Mouse (Mus musculus) neural tube, embryonic 12.5 days (tissue): ENCODE results near the gene Acat2. TPM values are rescaled to one million over a fixed set of nuclear protein-coding genes. Genes with fewer than 3 reads are reported as not detected.

ENCODE experiments used
- ATAC-seq: fragments of 200-750 bp; cut with Nextera tagmentation; 2 replicates; pipeline ENCODE4 v1.8.0; 2017; ENCODE audit warnings: low read depth, mild to moderate bottlenecking, moderate TSS enrichment, moderate library complexity; ENCODE audit not compliant: low FRiP score
- H3K27ac ChIP-seq: fragments of 300-500 bp; sonication (generic); 2 replicates; pipeline ENCODE4 v1.5.1; 2016
- H3K27me3 ChIP-seq: fragments of 300-500 bp; sonication (generic); replicated peaks from 2 replicates; pipeline ENCODE4 v1.6.1; 2016; ENCODE audit warnings: mild to moderate bottlenecking
- H3K36me3 ChIP-seq: fragments of 300-500 bp; sonication (generic); 2 replicates; pipeline ENCODE4 v1.6.1; 2016; ENCODE audit warnings: mild to moderate bottlenecking
- H3K4me1 ChIP-seq: fragments of 300-500 bp; sonication (generic); 2 replicates; pipeline ENCODE4 v1.6.1; 2016
- H3K4me2 ChIP-seq: fragments of 300-500 bp; sonication (generic); replicated peaks from 2 replicates; pipeline ENCODE4 v1.6.1; 2016; ENCODE audit warnings: mild to moderate bottlenecking
- H3K4me3 ChIP-seq: fragments of 300-500 bp; sonication (generic); 2 replicates; pipeline ENCODE4 v1.5.1; 2016
- H3K9ac ChIP-seq: fragments of 300-500 bp; sonication (generic); 2 replicates; pipeline ENCODE4 v1.6.1; 2016; ENCODE audit warnings: mild to moderate bottlenecking
- H3K9me3 ChIP-seq: fragments of 300-500 bp; sonication (generic); 2 replicates; pipeline ENCODE4 v1.6.1; 2016; ENCODE audit warnings: mild to moderate bottlenecking
- WGBS: fragments of 180-500 bp; shearing (Covaris S2); methylation state at CpG from one replicate; pipeline ENCODE4 v1.1.7; 2016; 5-methylcytosine and 5-hydroxymethylcytosine counted together
- polyA plus RNA-seq: library from polyadenylated mRNA; unstranded; fragments of >200 nt; fragmentation: Nextera tagmentation; extraction: Ambion mirVana; gene quantifications from 2 replicates; pipeline ENCODE4 v1.2.1, GENCODE M21; 2016

Acat2 gene
- polyA plus RNA-seq, 1 experiment from 2014 or later: 382 TPM

GRCm38 (mm10) chr17:12921073-12921472 is 39.5 kb downstream of the Acat2 start:
- no peaks in the 10 kb centered on the region for H3K9me3 ChIP-seq
- H3K4me3 ChIP-seq: no peak overlapping the region
- no peak overlapping the region for H3K27ac ChIP-seq
- 100% methylated on average over 1 of the region's 1 CpGs for WGBS
- ATAC-seq: no peak
- H3K27me3 ChIP-seq: no peaks in the 10 kb centered on the region
- peaks cover 73% of the 10 kb centered on the region for H3K36me3 ChIP-seq
- H3K4me1 ChIP-seq: peaks cover 3% of the 10 kb centered on the region; the same call in 1 of the 2 replicates
- H3K9ac ChIP-seq: no peak overlapping the region
- H3K4me2 ChIP-seq: no peak overlapping the region

DNA sequence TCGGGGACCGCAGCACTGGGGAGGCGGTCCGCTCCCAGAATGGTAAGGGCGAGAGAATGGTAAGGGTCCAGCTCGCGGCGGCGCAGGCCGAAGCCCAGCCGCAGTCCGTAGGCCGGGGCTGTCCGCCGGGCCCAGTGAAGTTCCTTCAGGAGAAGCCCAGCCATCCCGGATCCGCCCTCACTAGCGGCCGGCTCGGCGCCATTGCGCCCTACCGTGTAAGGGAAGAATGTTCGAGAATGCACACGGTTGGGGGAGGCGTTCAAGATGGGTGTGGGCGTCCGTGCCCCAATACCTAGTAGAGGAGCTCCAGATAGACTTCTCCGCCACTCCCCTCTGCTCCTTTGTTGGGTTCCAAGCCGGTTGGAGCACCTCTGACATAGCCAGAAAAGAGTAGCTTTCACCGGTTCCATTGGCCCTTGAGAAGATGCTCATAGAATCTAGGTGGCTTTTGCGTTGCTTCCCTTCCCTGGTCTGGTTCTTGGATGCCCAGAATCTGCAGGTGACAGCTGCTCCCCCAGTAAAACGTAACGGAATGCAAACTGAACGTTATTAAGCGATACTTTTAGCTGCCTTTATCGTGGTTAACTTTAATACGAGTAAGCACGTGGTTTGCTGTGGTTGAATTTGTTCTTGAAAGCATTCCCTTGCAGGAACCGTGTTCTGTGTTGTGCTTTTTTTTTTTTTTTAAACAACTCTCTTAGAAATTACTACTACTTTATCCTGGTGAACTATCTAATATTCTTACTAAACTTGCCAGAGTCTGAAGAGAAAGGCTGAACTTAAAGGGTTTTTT is 43.8 kb downstream of the Acat2 start:
- WGBS: under 1% methylated on average over 40 of the region's 40 CpGs

GRCm38 (mm10) chr17:12915881-12916583 is 44.5 kb downstream of the Acat2 start, which contains the start of gene Mrpl18:
Gene Mrpl18, minus strand, starts transcription at chr17:12916345.
- Histone ChIP-seq H3K27ac (peak within 1 kb of the TSS; percentile 69), H3K4me2 (peak within 1 kb of the TSS; percentile 88), H3K4me1 (peaks cover 8% of the 10 kb centered on the region), H3K4me3 (peak within 1 kb of the TSS; percentile 76), H3K27me3 (no peaks in the 10 kb centered on the region), H3K36me3 (peaks cover 52% of the 10 kb centered on the region), H3K9me3 (no peaks in the 10 kb centered on the region), H3K9ac (peak within 1 kb of the TSS; percentile 91)
- WGBS: under 1% methylated on average over 56 of the region's 56 CpGs
- peak; percentile 99 for ATAC-seq

More for the DNA sequence above, 43.8 kb downstream of the Acat2 start:
- peak overlapping the region; percentile 69 for H3K27ac ChIP-seq
- peak overlapping the region; percentile 82 for H3K4me2 ChIP-seq
- no peaks in the 10 kb centered on the region for H3K9me3 ChIP-seq
- peak overlapping the region; percentile 91 for H3K9ac ChIP-seq
- H3K4me3 ChIP-seq: peak overlapping the region; percentile 76
- ATAC-seq: peak; percentile 67
- no peaks in the 10 kb centered on the region for H3K27me3 ChIP-seq
- H3K36me3 ChIP-seq: peaks cover 54% of the 10 kb centered on the region
- peaks cover 8% of the 10 kb centered on the region for H3K4me1 ChIP-seq

DNA sequence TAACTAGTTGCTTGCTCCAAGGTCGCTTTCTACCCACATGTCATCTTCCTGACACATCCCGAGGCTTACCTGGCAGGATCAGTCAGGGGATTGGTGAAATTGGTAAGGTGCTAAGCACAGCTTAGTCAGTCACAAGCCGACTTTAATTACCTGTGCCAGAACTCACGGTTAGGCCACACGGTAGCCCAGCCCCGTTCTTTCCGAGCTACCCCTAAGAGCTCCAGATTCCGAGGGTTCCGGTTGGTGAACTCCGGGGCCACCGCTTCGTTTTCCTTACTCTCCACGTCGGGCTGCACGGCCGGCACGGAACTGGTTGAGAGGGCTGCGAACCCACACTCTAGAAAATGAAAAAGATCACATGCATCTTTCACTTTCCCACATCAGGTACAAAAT is 45.1 kb downstream of the Acat2 start, which contains the start of gene Tcp1:
Tcp1 (plus strand) TSS at position 214 of the 393 bp plus-strand sequence.
- Histone ChIP-seq H3K4me3 (peak within 1 kb of the TSS; percentile 76), H3K4me2 (peak within 1 kb of the TSS; percentile 88), H3K4me1 (peaks cover 8% of the 10 kb centered on the region), H3K27me3 (no peaks in the 10 kb centered on the region), H3K9me3 (no peaks in the 10 kb centered on the region), H3K9ac (peak within 1 kb of the TSS; percentile 91), H3K36me3 (peaks cover 51% of the 10 kb centered on the region), H3K27ac (peak within 1 kb of the TSS; percentile 69)
- WGBS: 2% methylated on average over 18 of the region's 18 CpGs
- peak; percentile 7 for ATAC-seq

GRCm38 (mm10) chr17:12910391-12910790 is 50.2 kb downstream of the Acat2 start:
- Histone ChIP-seq H3K27me3 (no peaks in the 10 kb centered on the region), H3K4me3 (no peak overlapping the region), H3K9ac (no peak overlapping the region), H3K27ac (no peak overlapping the region), H3K9me3 (no peaks in the 10 kb centered on the region), H3K4me1 (peaks cover 4% of the 10 kb centered on the region), H3K4me2 (no peak overlapping the region), H3K36me3 (peaks cover 40% of the 10 kb centered on the region)
- ATAC-seq: no peak
- WGBS: 91% methylated on average over 8 of the region's 8 CpGs

DNA sequence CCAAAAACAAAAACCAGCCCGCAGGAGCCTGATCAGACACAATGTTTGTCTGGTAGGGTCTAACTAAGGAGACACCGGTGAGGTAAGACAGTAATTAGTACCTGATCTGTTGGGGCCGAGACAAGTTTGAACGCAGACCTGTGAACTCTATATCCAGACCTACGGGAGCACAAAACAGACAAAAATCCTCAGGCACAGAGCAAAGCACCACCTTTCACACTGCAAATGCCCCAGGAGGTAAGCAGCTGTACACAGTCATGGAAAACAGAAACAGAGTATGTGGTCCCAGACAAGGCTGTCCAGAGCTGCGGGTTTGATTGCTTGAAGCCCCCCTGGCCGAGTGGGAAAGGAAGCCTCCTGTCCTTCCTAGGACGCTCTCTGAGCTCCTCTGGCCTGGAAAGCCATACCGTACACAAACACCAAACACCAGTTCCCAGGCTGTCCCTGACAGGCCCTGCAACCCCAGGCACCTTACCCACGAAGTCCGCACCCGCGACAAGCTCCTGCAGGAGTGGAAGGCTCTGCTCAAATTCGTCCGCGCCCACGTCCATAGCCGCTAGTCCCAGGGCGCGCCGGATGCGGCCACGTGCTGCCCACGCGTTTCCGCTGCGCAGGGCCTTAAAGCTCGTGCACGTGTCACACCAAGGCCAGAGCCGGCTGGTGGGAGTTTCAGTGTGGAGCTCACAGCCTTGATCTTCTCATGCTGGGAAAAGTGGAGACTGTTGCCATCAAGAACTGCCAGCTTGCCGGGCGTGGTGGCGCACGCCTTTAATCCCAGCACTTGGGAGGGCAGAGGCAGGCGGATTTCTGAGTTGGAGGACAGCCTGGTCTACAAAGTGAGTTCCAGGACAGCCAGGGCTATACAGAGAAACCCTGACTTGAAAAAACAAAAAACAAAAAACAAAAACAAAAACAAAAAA is 50.9 kb downstream of the Acat2 start, which contains the start of gene Pnldc1:
Pnldc1 (minus strand) TSS at position 870 of the 920 bp plus-strand sequence.
- H3K9me3 ChIP-seq: no peaks in the 10 kb centered on the region
- peaks cover 48% of the 10 kb centered on the region for H3K36me3 ChIP-seq
- no peak within 1 kb of the TSS for H3K27ac ChIP-seq
- 81% methylated on average over 35 of the region's 35 CpGs for WGBS
- H3K4me3 ChIP-seq: no peak within 1 kb of the TSS
- no peak within 1 kb of the TSS for H3K9ac ChIP-seq
- ATAC-seq: no peak
- H3K4me1 ChIP-seq: no peaks in the 10 kb centered on the region
- no peaks in the 10 kb centered on the region for H3K27me3 ChIP-seq
- H3K4me2 ChIP-seq: no peak within 1 kb of the TSS

- ATAC-seq: no peak
- no peaks in the 10 kb centered on the region for H3K9me3 ChIP-seq
- H3K27ac ChIP-seq: no peak overlapping the region
- no peaks in the 10 kb centered on the region for H3K27me3 ChIP-seq
- peaks cover 38% of the 10 kb centered on the region for H3K36me3 ChIP-seq
- no peak overlapping the region for H3K4me2 ChIP-seq
- no peak overlapping the region for H3K9ac ChIP-seq
- H3K4me3 ChIP-seq: no peak overlapping the region
- 94% methylated on average over 9 of the region's 9 CpGs for WGBS
- H3K4me1 ChIP-seq: no peaks in the 10 kb centered on the region
Observed at GRCm38 (mm10) chr17:12906436-12906835, 54.1 kb downstream of the Acat2 start.

GRCm38 (mm10) chr17:12905810-12906209 is 54.7 kb downstream of the Acat2 start:
- 90% methylated on average over 4 of the region's 4 CpGs for WGBS

DNA sequence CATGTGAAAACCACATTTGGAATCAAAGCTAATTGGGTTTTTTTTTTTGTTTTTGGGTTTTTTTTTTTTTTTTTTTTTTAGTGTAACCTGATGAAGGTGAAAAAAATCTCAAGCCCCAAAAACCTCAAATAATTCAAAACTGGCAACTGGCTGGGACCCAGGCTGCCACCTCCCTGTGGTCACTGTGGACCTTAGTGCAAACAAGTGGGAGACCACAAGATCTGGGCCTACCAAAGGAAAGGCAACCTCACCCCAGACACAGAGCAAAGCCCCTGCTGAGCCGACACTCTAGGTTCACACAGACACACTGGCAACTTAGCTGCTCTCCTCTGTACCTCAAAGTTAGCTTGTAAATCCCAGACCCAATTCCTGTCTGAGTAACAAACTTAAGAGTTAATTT is 56.2 kb downstream of the Acat2 start:
- ATAC-seq: no peak
- WGBS: 73% methylated on average over 1 of the region's 1 CpGs

More at GRCm38 (mm10) chr17:12905810-12906209, 54.7 kb downstream of the Acat2 start:
- Histone ChIP-seq H3K27ac (no peak overlapping the region), H3K4me3 (no peak overlapping the region), H3K4me2 (no peak overlapping the region), H3K4me1 (no peaks in the 10 kb centered on the region), H3K27me3 (no peaks in the 10 kb centered on the region), H3K36me3 (peaks cover 36% of the 10 kb centered on the region), H3K9ac (no peak overlapping the region), H3K9me3 (no peaks in the 10 kb centered on the region)
- ATAC-seq: no peak

GRCm38 (mm10) chr17:12903372-12904333 is 56.9 kb downstream of the Acat2 start:
- no peak for ATAC-seq
- Histone ChIP-seq H3K27me3 (no peaks in the 10 kb centered on the region), H3K4me1 (no peaks in the 10 kb centered on the region), H3K4me3 (no peak overlapping the region), H3K4me2 (no peak overlapping the region), H3K27ac (no peak overlapping the region), H3K9me3 (no peaks in the 10 kb centered on the region), H3K9ac (no peak overlapping the region), H3K36me3 (peaks cover 40% of the 10 kb centered on the region)
- 46% methylated on average over 11 of the region's 12 CpGs for WGBS

More for the DNA sequence above, 56.2 kb downstream of the Acat2 start:
- no peak overlapping the region for H3K4me2 ChIP-seq
- H3K27ac ChIP-seq: no peak overlapping the region
- H3K9ac ChIP-seq: no peak overlapping the region
- H3K36me3 ChIP-seq: peaks cover 39% of the 10 kb centered on the region
- no peaks in the 10 kb centered on the region for H3K4me1 ChIP-seq
- H3K4me3 ChIP-seq: no peak overlapping the region
- H3K27me3 ChIP-seq: no peaks in the 10 kb centered on the region
- no peaks in the 10 kb centered on the region for H3K9me3 ChIP-seq

DNA sequence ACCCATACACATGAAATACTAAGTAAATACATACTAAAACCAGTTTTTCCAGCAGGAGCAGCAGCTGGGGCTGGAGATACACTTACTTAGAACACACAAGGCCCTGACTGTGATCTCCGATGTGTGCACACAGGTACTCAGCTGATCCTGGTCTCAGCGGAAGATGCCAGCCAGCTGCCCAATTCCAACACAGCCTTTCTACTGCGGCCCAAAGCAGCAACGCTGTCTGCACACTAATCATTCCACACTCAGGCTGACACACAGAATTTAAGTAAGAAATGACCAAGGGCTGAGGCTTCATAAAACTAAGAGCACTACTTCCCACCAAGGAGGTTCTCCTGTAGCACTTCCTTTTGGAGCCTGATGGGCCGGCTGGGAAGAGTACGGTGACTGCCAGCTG is 58.3 kb downstream of the Acat2 start:
- Histone ChIP-seq H3K4me3 (no peak overlapping the region), H3K9me3 (no peaks in the 10 kb centered on the region), H3K4me1 (no peaks in the 10 kb centered on the region), H3K36me3 (peaks cover 40% of the 10 kb centered on the region), H3K27ac (no peak overlapping the region), H3K4me2 (no peak overlapping the region), H3K27me3 (no peaks in the 10 kb centered on the region), H3K9ac (no peak overlapping the region)
- 96% methylated on average over 6 of the region's 6 CpGs for WGBS
- ATAC-seq: no peak
